Mouse (Mus musculus) C2C12 (cell line): Measurements from ENCODE around the gene Hagh. TPM values are rescaled to one million over a fixed set of nuclear protein-coding genes. Genes with fewer than 3 reads are reported as not detected.

ENCODE experiments used
- H3K27me3 ChIP-seq: one replicate; pipeline ENCODE4 v1.6.1; 2011; ENCODE audit not compliant: control insufficient read depth, insufficient read depth, insufficient read length
- H3K36me3 ChIP-seq: one replicate; pipeline ENCODE4 v1.6.1; 2011; ENCODE audit not compliant: control insufficient read depth, insufficient read depth
- H3K4me3 ChIP-seq: one replicate; pipeline ENCODE4 v1.5.1; 2011; ENCODE audit warnings: mild to moderate bottlenecking, control low read depth; ENCODE audit not compliant: poor library complexity, insufficient read depth, severe bottlenecking
- H3K79me2 ChIP-seq: one replicate; pipeline ENCODE4 v1.6.1; 2011; ENCODE audit not compliant: control insufficient read depth, insufficient read depth
- H3K79me3 ChIP-seq: one replicate; pipeline ENCODE4 v1.6.1; 2011; ENCODE audit warnings: low read depth, control low read depth
- H3ac ChIP-seq: one replicate; pipeline ENCODE3; 2011; ENCODE audit warnings: low read depth; ENCODE audit not compliant: control insufficient read depth, insufficient read length
- CEBPB ChIP-seq: IDR thresholded peaks from one replicate; pipeline ENCODE4 v1.6.1; 2011; ENCODE audit warnings: low read depth, mild to moderate bottlenecking, control low read depth, moderate library complexity
- CTCF ChIP-seq: IDR thresholded peaks from one replicate; pipeline ENCODE4 v1.5.1; 2011; ENCODE audit not compliant: control insufficient read depth, insufficient read depth, insufficient read length
- FOSL1 ChIP-seq: IDR thresholded peaks from one replicate; pipeline ENCODE4 v1.8.0; 2011; ENCODE audit warnings: mild to moderate bottlenecking, low read length; ENCODE audit not compliant: poor library complexity, insufficient read depth, severe bottlenecking
- MAX ChIP-seq: IDR thresholded peaks from one replicate; pipeline ENCODE4 v1.6.1; 2011; ENCODE audit warnings: mild to moderate bottlenecking, control low read depth
- MYOD1 ChIP-seq: IDR thresholded peaks from one replicate; pipeline ENCODE4 v1.6.1; 2011; ENCODE audit warnings: low read depth; ENCODE audit not compliant: control insufficient read depth, insufficient read length
- MYOG ChIP-seq: IDR thresholded peaks from one replicate; pipeline ENCODE4 v1.6.1; 2011; ENCODE audit not compliant: control insufficient read depth, insufficient read length; ENCODE audit errors: extremely low read depth
- USF1 ChIP-seq: IDR thresholded peaks from one replicate; pipeline ENCODE4 v1.6.1; 2011; ENCODE audit warnings: low read depth, mild to moderate bottlenecking, control low read depth, moderate library complexity
- polyA plus RNA-seq: library from polyadenylated mRNA; unstranded; fragments of >200 nt; fragmentation: generic; extraction: Trizol; gene quantifications from one replicate; pipeline ENCODE4 v1.2.1, GENCODE M21; 2012; ENCODE audit warnings: missing spikeins

Hagh gene
- polyA plus RNA-seq, 1 experiment: 30.4 TPM

- TF ChIP-seq CEBPB (no peak), MYOD1 (no peak), FOSL1 (no peak), USF1 (no peak), MYOG (no peak)
- H3K79me2 ChIP-seq: no peaks in the 10 kb centered on the region
- H3K27me3 ChIP-seq: peaks cover 5% of the 10 kb centered on the region
- H3K4me3 ChIP-seq: no peak overlapping the region
- no peaks in the 10 kb centered on the region for H3K79me3 ChIP-seq
- H3K36me3 ChIP-seq: no peaks in the 10 kb centered on the region
- H3ac ChIP-seq: no peak overlapping the region
Observed at GRCm38 (mm10) chr17:24874989-24875388, 35.0 kb downstream of the Hagh start.

GRCm38 (mm10) chr17:24877336-24878116 lies 37.6 kb downstream of the Hagh start:
- Histone ChIP-seq H3K36me3 (no peaks in the 10 kb centered on the region), H3K4me3 (no peak overlapping the region), H3K79me2 (no peaks in the 10 kb centered on the region), H3K27me3 (peaks cover 5% of the 10 kb centered on the region), H3K79me3 (no peaks in the 10 kb centered on the region), H3ac (no peak overlapping the region)
- TF ChIP-seq FOSL1 (no peak), MYOD1 (no peak), CTCF (no peak), MAX (no peak), MYOG (no peak), USF1 (no peak), CEBPB (no peak)

GRCm38 (mm10) chr17:24878117-24878397 lies 38.1 kb downstream of the Hagh start:
- no peak overlapping the region for H3ac ChIP-seq
- no peaks in the 10 kb centered on the region for H3K79me2 ChIP-seq
- no peaks in the 10 kb centered on the region for H3K79me3 ChIP-seq
- H3K27me3 ChIP-seq: peaks cover 5% of the 10 kb centered on the region
- no peak overlapping the region for H3K4me3 ChIP-seq
- TF ChIP-seq MYOG: no peak
- TF ChIP-seq USF1: no peak
- TF ChIP-seq CEBPB: no peak
- TF ChIP-seq FOSL1: no peak
- TF ChIP-seq MYOD1: no peak
- TF ChIP-seq CTCF: no peak
- TF ChIP-seq MAX: no peak
- H3K36me3 ChIP-seq: no peaks in the 10 kb centered on the region

GRCm38 (mm10) chr17:24878531-24878930 lies 38.6 kb downstream of the Hagh start:
- TF ChIP-seq CEBPB (no peak), FOSL1 (no peak), CTCF (no peak), MAX (no peak), USF1 (no peak), MYOG (no peak), MYOD1 (no peak)
- H3K27me3 ChIP-seq: peaks cover 5% of the 10 kb centered on the region

GRCm38 (mm10) chr17:24881738-24882440 lies 41.9 kb downstream of the Hagh start:
- H3K27me3 ChIP-seq: no peaks in the 10 kb centered on the region
- peaks cover 9% of the 10 kb centered on the region for H3K79me3 ChIP-seq
- TF ChIP-seq USF1: no peak
- peak; percentile 53 for TF ChIP-seq CTCF
- no peaks in the 10 kb centered on the region for H3K36me3 ChIP-seq
- no peak overlapping the region for H3K4me3 ChIP-seq
- H3ac ChIP-seq: no peak overlapping the region
- peaks cover 14% of the 10 kb centered on the region for H3K79me2 ChIP-seq

More at GRCm38 (mm10) chr17:24878531-24878930, 38.6 kb downstream of the Hagh start:
- H3K4me3 ChIP-seq: no peak overlapping the region
- no peaks in the 10 kb centered on the region for H3K79me3 ChIP-seq
- no peak overlapping the region for H3ac ChIP-seq
- H3K79me2 ChIP-seq: no peaks in the 10 kb centered on the region
- H3K36me3 ChIP-seq: no peaks in the 10 kb centered on the region
